Mouse (Mus musculus) CD4-positive, CD25-positive, alpha-beta regulatory T cell, adult 4 months (primary cell): ENCODE results near the gene Arhgef28. TPM values are rescaled to one million over a fixed set of nuclear protein-coding genes. Genes with fewer than 3 reads are reported as not detected.

Experiments
- ATAC-seq: one replicate; pipeline ENCODE4 v1.8.0; 2017
- polyA plus RNA-seq, 2 experiments: library from polyadenylated mRNA; unstranded; fragments of 100-300 nt; shearing (Covaris generic); gene quantifications; one replicate each; pipeline ENCODE4 v1.2.1; 2017

Gene Arhgef28
- polyA plus RNA-seq, 2 experiments from 2014 or later, result 0.47 TPM; not detected in 1

GRCm38 (mm10) chr13:98183157-98183878 lies 22.9 kb downstream of the Arhgef28 start:
- ATAC-seq, result no peak

- ATAC-seq, result no peak
Observed at GRCm38 (mm10) chr13:98182330-98182729, 23.9 kb downstream of the Arhgef28 start.

GRCm38 (mm10) chr13:98180636-98181035 lies 25.6 kb downstream of the Arhgef28 start:
- ATAC-seq, result no peak

- ATAC-seq, result no peak
Observed at GRCm38 (mm10) chr13:98175323-98176007, 30.8 kb downstream of the Arhgef28 start.

- no peak for ATAC-seq
Observed at GRCm38 (mm10) chr13:98173008-98173407, 33.2 kb downstream of the Arhgef28 start.

GRCm38 (mm10) chr13:98172365-98172764 lies 33.9 kb downstream of the Arhgef28 start:
- no peak for ATAC-seq

- ATAC-seq, result no peak
Observed at GRCm38 (mm10) chr13:98171706-98172105, 34.5 kb downstream of the Arhgef28 start.

GRCm38 (mm10) chr13:98171257-98171656 lies 35.0 kb downstream of the Arhgef28 start:
- ATAC-seq, result no peak

GRCm38 (mm10) chr13:98164878-98165277 lies 41.4 kb downstream of the Arhgef28 start:
- no peak for ATAC-seq

GRCm38 (mm10) chr13:98161496-98161895 lies 44.7 kb downstream of the Arhgef28 start:
- no peak for ATAC-seq

- no peak for ATAC-seq
Observed at GRCm38 (mm10) chr13:98156656-98157055, 49.6 kb downstream of the Arhgef28 start.

GRCm38 (mm10) chr13:98152759-98153158 lies 53.5 kb downstream of the Arhgef28 start:
- no peak for ATAC-seq

- no peak for ATAC-seq
Observed at GRCm38 (mm10) chr13:98147532-98147931, 58.7 kb downstream of the Arhgef28 start.

GRCm38 (mm10) chr13:98146573-98147160 lies 59.6 kb downstream of the Arhgef28 start:
- ATAC-seq, result no peak

GRCm38 (mm10) chr13:98145310-98145709 lies 60.9 kb downstream of the Arhgef28 start:
- no peak for ATAC-seq

GRCm38 (mm10) chr13:98143000-98143399 lies 63.2 kb downstream of the Arhgef28 start:
- ATAC-seq, result no peak

GRCm38 (mm10) chr13:98140626-98141025 lies 65.6 kb downstream of the Arhgef28 start:
- no peak for ATAC-seq

- no peak for ATAC-seq
Observed at GRCm38 (mm10) chr13:98138786-98139185, 67.5 kb downstream of the Arhgef28 start.

GRCm38 (mm10) chr13:98135890-98136555 lies 70.2 kb downstream of the Arhgef28 start:
- no peak for ATAC-seq

GRCm38 (mm10) chr13:98132951-98133350 lies 73.3 kb downstream of the Arhgef28 start:
- no peak for ATAC-seq

GRCm38 (mm10) chr13:98132264-98132663 lies 74.0 kb downstream of the Arhgef28 start:
- no peak for ATAC-seq

- ATAC-seq, result no peak
Observed at GRCm38 (mm10) chr13:98125666-98126065, 80.6 kb downstream of the Arhgef28 start.

- ATAC-seq, result peak; percentile 76
Observed at GRCm38 (mm10) chr13:98124113-98124745, 82.0 kb downstream of the Arhgef28 start.
